Mouse (Mus musculus) liver, postnatal 0 days (tissue): ENCODE data around the gene Mical3. TPM values are rescaled to one million over a fixed set of nuclear protein-coding genes. Genes with fewer than 3 reads are reported as not detected.
"Not testable (repeated sequence)": the region's sequence is repeated elsewhere in the genome, so short reads cannot be mapped to it uniquely, and the experiment has no call there.

Experiments
- ATAC-seq: fragments of 200-750 bp; cut with Nextera tagmentation; 2 replicates; pipeline ENCODE4 v1.8.0; 2017; ENCODE audit warnings: mild to moderate bottlenecking, moderate library complexity
- DNase-seq: peaks from one replicate; pipeline ENCODE4 v3.0.0-alpha.2; 2016
- H3K27ac ChIP-seq: fragments of 300-500 bp; sonication (generic); 2 replicates; pipeline ENCODE4 v1.5.1; 2014; ENCODE audit warnings: antibody characterized with exemption, moderate library complexity, mild to moderate bottlenecking, low read depth
- H3K27me3 ChIP-seq: fragments of 300-500 bp; sonication (generic); 2 replicates; pipeline ENCODE4 v1.6.1; 2014; ENCODE audit warnings: low read length, control low read depth, mixed read lengths; ENCODE audit not compliant: insufficient read depth
- H3K36me3 ChIP-seq: fragments of 300-500 bp; sonication (generic); replicated peaks from 2 replicates; pipeline ENCODE4 v1.6.1; 2014; ENCODE audit warnings: mild to moderate bottlenecking, control low read depth, low read length, moderate library complexity, mixed read lengths; ENCODE audit not compliant: insufficient read depth
- H3K4me1 ChIP-seq: fragments of 300-500 bp; sonication (generic); 2 replicates; pipeline ENCODE4 v1.6.1; 2014; ENCODE audit warnings: antibody characterized with exemption, mild to moderate bottlenecking, control low read depth; ENCODE audit not compliant: insufficient read depth
- H3K4me2 ChIP-seq: fragments of 300-500 bp; sonication (generic); 2 replicates; pipeline ENCODE4 v1.6.1; 2014; ENCODE audit warnings: low read depth, mild to moderate bottlenecking, low read length, moderate library complexity, mixed read lengths
- H3K4me3 ChIP-seq: fragments of 300-500 bp; sonication (generic); 2 replicates; pipeline ENCODE4 v1.5.1; 2014; ENCODE audit warnings: low read depth, low read length
- H3K9ac ChIP-seq: fragments of 300-500 bp; sonication (generic); replicated peaks from 2 replicates; pipeline ENCODE4 v1.6.1; 2014; ENCODE audit warnings: mild to moderate bottlenecking, moderate library complexity
- H3K9me3 ChIP-seq: fragments of 300-500 bp; sonication (generic); 2 replicates; pipeline ENCODE4 v1.6.1; 2016; ENCODE audit warnings: mild to moderate bottlenecking, control low read depth, low read length, mixed read lengths
- CTCF ChIP-seq: sonication (generic); IDR thresholded peaks from 2 replicates; pipeline ENCODE4 v1.5.1; 2016; ENCODE audit warnings: antibody characterized with exemption, low read depth
- EP300 ChIP-seq: IDR thresholded peaks from 2 replicates; pipeline ENCODE4 v1.6.1; 2016; ENCODE audit warnings: antibody characterized with exemption, low read depth, mild to moderate bottlenecking
- WGBS: fragments of 180-500 bp; shearing (Covaris S2); extraction: QIAGEN DNeasy Blood & Tissue Kit; methylation state at CpG from one replicate; pipeline ENCODE4 v1.1.7; 2014; ENCODE audit not compliant: insufficient replicate concordance; 5-methylcytosine and 5-hydroxymethylcytosine counted together
- polyA plus RNA-seq: library from polyadenylated mRNA; unstranded; fragments of >200 nt; fragmentation: Nextera tagmentation; extraction: Ambion mirVana; gene quantifications from 2 replicates; pipeline ENCODE4 v1.2.1, GENCODE M21; 2015

The Mical3 gene
- polyA plus RNA-seq, 1 experiment from 2014 or later, result 4.5 TPM

- peak; percentile 54 for ATAC-seq
- WGBS, result 52% methylated on average over 2 of the region's 2 CpGs
- no peaks in the 10 kb centered on the region for H3K9me3 ChIP-seq
- TF ChIP-seq EP300, result no peak
- no peak for TF ChIP-seq CTCF
- H3K4me1 ChIP-seq, result peaks cover 5% of the 10 kb centered on the region
- no peak overlapping the region for H3K9ac ChIP-seq
- H3K4me3 ChIP-seq, result no peak overlapping the region
- DNase-seq, result no peak
- H3K4me2 ChIP-seq, result no peak overlapping the region
- H3K27me3 ChIP-seq, result no peaks in the 10 kb centered on the region
- H3K27ac ChIP-seq, result no peak overlapping the region
- 0 out of 2 replicates have a peak, but pooled peaks cover 2% of the 10 kb centered on the region for H3K36me3 ChIP-seq
Measured at GRCm38 (mm10) chr6:120926880-120927279, 203.9 kb downstream of the Mical3 start.

GRCm38 (mm10) chr6:120924791-120925321 lies 205.9 kb downstream of the Mical3 start:
- H3K9ac ChIP-seq, result not testable (repeated sequence)

GRCm38 (mm10) chr6:120917975-120918374 lies 212.8 kb downstream of the Mical3 start:
- no peak for ATAC-seq
- Histone ChIP-seq H3K36me3 (no peaks in the 10 kb centered on the region), H3K4me1 (peaks cover 37% of the 10 kb centered on the region), H3K4me2 (no peak overlapping the region), H3K9me3 (no peaks in the 10 kb centered on the region), H3K4me3 (no peak overlapping the region), H3K27me3 (no peaks in the 10 kb centered on the region), H3K27ac (peak overlapping the region; percentile 23; the same call in 1 of the 2 replicates), H3K9ac (no peak overlapping the region)
- no peak for TF ChIP-seq CTCF
- TF ChIP-seq EP300, result no peak
- WGBS, result 52% methylated on average over 3 of the region's 3 CpGs
- DNase-seq, result no peak

More at GRCm38 (mm10) chr6:120924791-120925321, 205.9 kb downstream of the Mical3 start:
- H3K4me3 ChIP-seq, H3K27me3 ChIP-seq, H3K27ac ChIP-seq, H3K4me2 ChIP-seq, H3K4me1 ChIP-seq, DNase-seq, H3K9me3 ChIP-seq, H3K36me3 ChIP-seq: not testable (repeated sequence)
- peak; percentile 29; the same call in 1 of the 2 replicates for ATAC-seq
- WGBS, result 79% methylated on average over 2 of the region's 2 CpGs
- peak; percentile 32 for TF ChIP-seq CTCF

- not testable (repeated sequence) for H3K36me3 ChIP-seq
- H3K27ac ChIP-seq, result peak overlapping the region; percentile 79
- peak; percentile 58 for ATAC-seq
Measured at GRCm38 (mm10) chr6:120916972-120917881, 213.6 kb downstream of the Mical3 start.

GRCm38 (mm10) chr6:120916074-120916971 lies 214.5 kb downstream of the Mical3 start, which contains the start of gene Bid:
TSS of gene Bid (minus strand) at chr6:120916853.
- Histone ChIP-seq H3K36me3 (no peaks in the 10 kb centered on the region), H3K4me1 (peaks cover 54% of the 10 kb centered on the region), H3K4me2 (peak within 1 kb of the TSS; percentile 99), H3K4me3 (peak within 1 kb of the TSS; percentile 79), H3K27ac (peak within 1 kb of the TSS; percentile 79), H3K9me3 (no peaks in the 10 kb centered on the region), H3K27me3 (no peaks in the 10 kb centered on the region), H3K9ac (peak within 1 kb of the TSS; percentile 83)
- TF ChIP-seq CTCF, result no peak
- no peak for TF ChIP-seq EP300
- DNase-seq (peak; percentile 97), ATAC-seq (peak; percentile 86)
- WGBS, result under 1% methylated on average over 56 of the region's 67 CpGs

More at GRCm38 (mm10) chr6:120916972-120917881, 213.6 kb downstream of the Mical3 start:
- not testable (repeated sequence) for H3K9me3 ChIP-seq, DNase-seq, H3K27me3 ChIP-seq
- H3K9ac ChIP-seq, result peak overlapping the region; percentile 83
- peaks cover 45% of the 10 kb centered on the region for H3K4me1 ChIP-seq
- H3K4me3 ChIP-seq, result peak overlapping the region; percentile 79
- H3K4me2 ChIP-seq, result peak overlapping the region; percentile 99
- WGBS, result 21% methylated on average over 9 of the region's 14 CpGs
